Mouse (Mus musculus) right cerebral cortex, postnatal 4 days (tissue): ENCODE data around the gene Gstt2.
A peak's percentile ranks its signal among the peaks of the same experiment; 100 is the strongest.

Experiments
- DNase-seq: peaks from one replicate; pipeline ENCODE4 v3.0.0-alpha.2; 2022

Gstt2 gene

GRCm38 (mm10) chr10:75823782-75824181 is 13.4 kb downstream of the Gstt2 start:
- no peak for DNase-seq

GRCm38 (mm10) chr10:75822443-75822842 is 14.8 kb downstream of the Gstt2 start, which contains the start of gene Gstt4:
TSS of gene Gstt4 (minus strand) at chr10:75822543.
- DNase-seq, result no peak

GRCm38 (mm10) chr10:75819882-75820281 is 17.3 kb downstream of the Gstt2 start:
- DNase-seq, result no peak

- no peak for DNase-seq
These were observed 18.6 kb downstream of the Gstt2 start for GRCm38 (mm10) chr10:75818641-75819040.

GRCm38 (mm10) chr10:75804217-75804616 is 33.0 kb downstream of the Gstt2 start:
- no peak for DNase-seq

- DNase-seq, result peak; percentile 34
These were observed 39.0 kb downstream of the Gstt2 start, which contains the start of gene Gstt1 for GRCm38 (mm10) chr10:75798176-75798696. TSS of gene Gstt1 (minus strand) at chr10:75798584.

GRCm38 (mm10) chr10:75797619-75798175 is 39.5 kb downstream of the Gstt2 start:
- DNase-seq, result peak; percentile 34

- no peak for DNase-seq
These were observed 40.3 kb downstream of the Gstt2 start for GRCm38 (mm10) chr10:75796731-75797516.

- DNase-seq, result no peak
These were observed 42.3 kb downstream of the Gstt2 start for GRCm38 (mm10) chr10:75794880-75795279.

GRCm38 (mm10) chr10:75790773-75791172 is 46.5 kb downstream of the Gstt2 start:
- DNase-seq, result no peak

- no peak for DNase-seq
These were observed 47.4 kb downstream of the Gstt2 start for GRCm38 (mm10) chr10:75789841-75790240.

GRCm38 (mm10) chr10:75789081-75789735 is 48.0 kb downstream of the Gstt2 start:
- DNase-seq, result no peak

- DNase-seq, result no peak
These were observed 48.9 kb downstream of the Gstt2 start for GRCm38 (mm10) chr10:75788277-75788676.

GRCm38 (mm10) chr10:75785442-75785841 is 51.8 kb downstream of the Gstt2 start:
- DNase-seq, result no peak
